Mouse (Mus musculus): Measurements from ENCODE around the gene Chchd1.
A peak's percentile ranks its signal among the peaks of the same experiment; 100 is the strongest.
"Not testable (repeated sequence)": the region's sequence is repeated elsewhere in the genome, so short reads cannot be mapped to it uniquely, and the experiment has no call there.

Chchd1 gene

GRCm38 (mm10) chr14:20689009-20689408, 13.8 kb upstream of the Chchd1 start:
- no peak for DNase-seq (ENCODE audit: low read depth)

GRCm38 (mm10) chr14:20691772-20692171, 11.0 kb upstream of the Chchd1 start:
- DNase-seq (ENCODE audit: low read depth): no peak

- DNase-seq (ENCODE audit: low read depth): no peak
These were observed 9.2 kb upstream of the Chchd1 start for GRCm38 (mm10) chr14:20693589-20694101.

- DNase-seq (ENCODE audit: low read depth): no peak
These were observed 8.5 kb upstream of the Chchd1 start for GRCm38 (mm10) chr14:20694185-20694883.

- DNase-seq (ENCODE audit: low read depth): peak; percentile 77
These were observed 7.7 kb upstream of the Chchd1 start, which contains the start of gene Fut11 for GRCm38 (mm10) chr14:20694884-20695760. Gene Fut11 (plus strand): TSS chr14:20694968.

GRCm38 (mm10) chr14:20695761-20696520, 6.9 kb upstream of the Chchd1 start:
- no peak for DNase-seq (ENCODE audit: low read depth)

- peak; percentile 60 for DNase-seq (ENCODE audit: low read depth)
These were observed 5.8 kb upstream of the Chchd1 start for GRCm38 (mm10) chr14:20696986-20697385.

- DNase-seq (ENCODE audit: low read depth): no peak
These were observed 4.3 kb upstream of the Chchd1 start for GRCm38 (mm10) chr14:20698515-20698914.

GRCm38 (mm10) chr14:20700362-20700761, 2.4 kb upstream of the Chchd1 start:
- no peak for DNase-seq (ENCODE audit: low read depth)

- DNase-seq (ENCODE audit: low read depth): no peak
These were observed 1.3 kb upstream of the Chchd1 start for GRCm38 (mm10) chr14:20701554-20701953.

- no peak for DNase-seq (ENCODE audit: low read depth)
These were observed 588 bp upstream of the Chchd1 start for GRCm38 (mm10) chr14:20702096-20702740.

- DNase-seq (ENCODE audit: low read depth): not testable (repeated sequence)
These were observed 655 bp downstream of the Chchd1 start for GRCm38 (mm10) chr14:20703461-20703860.

- peak; percentile 66 for DNase-seq (ENCODE audit: low read depth)
These were observed 4.7 kb downstream of the Chchd1 start, which contains the start of gene Zswim8 for GRCm38 (mm10) chr14:20707201-20708190. Gene Zswim8 (plus strand): TSS chr14:20707552.

- DNase-seq (ENCODE audit: low read depth): no peak
These were observed 5.4 kb downstream of the Chchd1 start for GRCm38 (mm10) chr14:20708239-20708638.

- no peak for DNase-seq (ENCODE audit: low read depth)
These were observed 11.0 kb downstream of the Chchd1 start for GRCm38 (mm10) chr14:20713832-20714231.

- DNase-seq (ENCODE audit: low read depth): no peak
These were observed 15.6 kb downstream of the Chchd1 start for GRCm38 (mm10) chr14:20718443-20718842.

GRCm38 (mm10) chr14:20719767-20720166, 17.0 kb downstream of the Chchd1 start:
- no peak for DNase-seq (ENCODE audit: low read depth)

GRCm38 (mm10) chr14:20721371-20721770, 18.6 kb downstream of the Chchd1 start:
- no peak for DNase-seq (ENCODE audit: low read depth)

- DNase-seq (ENCODE audit: low read depth): no peak
These were observed 20.2 kb downstream of the Chchd1 start for GRCm38 (mm10) chr14:20723006-20723405.

GRCm38 (mm10) chr14:20724043-20724442, 21.2 kb downstream of the Chchd1 start:
- DNase-seq (ENCODE audit: low read depth): no peak
